Mouse (Mus musculus): ENCODE results near the gene Tecr.
A peak's percentile ranks its signal among the peaks of the same experiment; 100 is the strongest.

Tecr gene

DNA sequence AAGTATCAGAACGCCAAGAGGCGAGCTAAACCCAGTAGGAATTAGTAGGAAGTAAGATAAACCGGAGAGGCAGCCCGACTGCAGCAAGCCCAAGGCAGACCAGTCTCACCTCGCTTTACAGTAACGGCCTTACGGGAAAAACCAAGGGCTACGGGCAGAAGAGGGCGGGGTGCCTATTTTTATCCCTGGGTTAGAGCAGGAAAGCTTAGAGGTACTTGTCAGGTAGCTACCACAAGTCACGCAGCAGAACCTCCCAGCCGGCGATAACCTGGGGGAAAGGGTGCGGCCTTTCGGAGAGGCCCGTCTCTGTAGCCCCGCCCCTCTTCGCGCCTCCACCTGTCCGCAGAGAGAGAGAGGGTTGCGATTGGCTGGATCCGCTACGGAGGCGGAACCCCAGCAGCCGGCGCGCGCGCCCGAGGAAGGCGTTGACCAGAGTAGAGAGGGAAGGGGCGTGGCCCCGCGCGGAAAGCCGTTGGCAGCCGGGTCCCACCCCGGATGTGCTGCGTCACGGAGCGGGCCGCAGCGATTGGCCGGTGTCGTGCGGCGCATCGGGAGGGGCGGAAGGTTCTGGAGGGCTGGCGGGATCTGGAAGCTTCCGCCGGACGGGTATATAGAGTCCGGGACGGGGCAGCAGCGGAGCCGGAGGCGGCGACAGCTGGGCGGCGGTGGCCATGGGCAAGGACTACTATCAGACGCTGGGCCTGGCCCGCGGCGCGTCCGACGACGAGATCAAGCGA, at the start of gene Tecr, which contains the start of gene Dnajb1:
Gene Tecr (minus strand): TSS at position 311 of the 737 bp plus-strand sequence.
Gene Dnajb1 (plus strand): TSS at position 533 of the 737 bp plus-strand sequence.
- DNase-seq (ENCODE audit: low spot score), result peak; percentile 100

DNA sequence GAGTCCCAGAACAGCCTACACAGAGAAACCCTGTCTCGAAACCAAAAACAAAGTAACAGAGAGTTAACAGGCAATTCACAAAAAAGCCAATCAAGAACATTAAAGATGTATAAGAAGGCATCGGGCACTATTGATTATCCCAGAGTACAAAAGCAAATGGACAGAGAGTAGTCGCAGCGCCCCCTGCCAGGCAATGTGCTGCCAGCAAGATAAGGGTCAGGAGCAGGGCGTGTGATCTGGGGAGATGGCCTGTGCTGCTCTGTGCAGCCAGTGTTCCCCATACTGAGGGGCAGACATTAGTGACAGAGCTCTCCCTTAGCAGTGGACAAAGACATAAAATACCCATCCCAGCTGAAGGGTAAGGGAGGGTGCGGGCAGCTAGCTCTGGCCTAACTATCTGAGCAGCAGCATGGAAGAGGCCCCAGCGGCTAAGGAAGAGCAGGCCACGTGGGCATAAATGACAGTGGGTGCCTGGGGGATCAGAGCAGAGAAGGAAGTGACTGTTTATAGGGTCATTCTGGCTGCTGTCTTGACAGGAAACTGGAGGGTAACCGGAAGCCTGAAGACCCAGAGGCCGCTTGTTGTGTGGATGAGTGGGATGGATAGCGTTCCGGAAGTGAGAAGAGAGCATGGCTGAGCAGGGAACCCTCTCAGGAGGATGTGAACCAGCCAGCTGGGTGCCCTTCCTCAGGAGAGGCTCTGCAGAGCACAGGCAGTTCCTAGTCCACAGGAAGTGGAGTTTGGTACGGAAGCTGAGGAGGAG, 48.9 kb upstream of the Tecr start:
- no peak for DNase-seq (ENCODE audit: low spot score)

DNA sequence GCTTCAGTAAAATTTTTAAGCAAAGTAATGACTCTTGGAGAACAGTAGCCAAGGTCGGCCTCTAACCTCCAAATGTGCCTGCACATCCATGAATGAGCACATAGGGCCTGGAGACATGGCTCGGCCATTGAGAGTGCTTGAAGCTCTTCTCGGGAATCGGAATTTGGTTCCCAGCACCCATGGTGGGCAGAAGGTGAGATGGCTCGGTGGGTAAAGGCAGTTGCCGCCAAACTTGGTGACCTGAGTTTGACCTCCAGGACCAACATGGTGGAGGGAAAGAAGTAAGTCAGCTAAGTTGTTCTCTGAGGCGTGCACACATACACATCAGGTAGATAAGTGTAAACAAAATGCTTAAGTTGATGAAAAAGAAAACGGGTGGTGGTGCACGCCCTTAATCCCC, 48.3 kb upstream of the Tecr start:
- no peak for DNase-seq (ENCODE audit: low spot score)

DNA sequence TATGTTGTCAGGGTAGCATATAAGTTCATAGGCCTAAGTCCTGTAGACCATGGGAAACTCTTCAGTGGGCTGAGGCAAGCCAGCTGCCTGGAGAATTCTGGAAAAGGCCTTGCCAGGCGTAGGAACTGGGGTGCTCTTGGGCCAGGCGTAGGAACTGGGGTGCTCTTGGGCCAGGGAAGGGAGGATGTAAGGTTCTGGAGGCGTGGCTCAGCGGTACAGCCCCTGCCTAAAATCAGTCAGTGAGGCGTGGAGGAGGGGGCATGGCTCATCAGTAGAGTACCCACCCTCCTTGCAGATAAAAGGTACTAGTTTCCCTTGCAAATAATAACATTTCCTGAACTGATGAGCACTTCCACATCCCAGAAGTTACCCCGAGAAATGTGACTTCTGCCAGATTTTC, 47.0 kb upstream of the Tecr start:
- DNase-seq (ENCODE audit: low spot score), result no peak

DNA sequence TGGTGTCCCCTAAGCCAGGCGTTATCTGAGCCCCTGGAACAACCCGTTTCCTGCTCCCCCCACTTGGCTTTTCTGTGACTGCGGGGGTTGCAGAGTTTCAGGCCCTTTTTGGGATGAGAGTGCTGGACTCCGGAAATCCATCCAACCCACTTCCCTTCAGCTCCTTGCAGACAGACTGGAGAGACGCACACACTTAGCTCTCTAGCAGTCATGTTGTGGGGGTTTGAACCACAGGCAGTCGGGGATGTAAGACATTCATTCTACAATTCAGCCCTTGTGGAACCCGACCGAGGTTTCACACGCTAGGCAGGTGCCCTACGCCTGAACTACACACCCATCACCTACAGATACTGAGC, 45.9 kb upstream of the Tecr start:
- no peak for DNase-seq (ENCODE audit: low spot score)

DNA sequence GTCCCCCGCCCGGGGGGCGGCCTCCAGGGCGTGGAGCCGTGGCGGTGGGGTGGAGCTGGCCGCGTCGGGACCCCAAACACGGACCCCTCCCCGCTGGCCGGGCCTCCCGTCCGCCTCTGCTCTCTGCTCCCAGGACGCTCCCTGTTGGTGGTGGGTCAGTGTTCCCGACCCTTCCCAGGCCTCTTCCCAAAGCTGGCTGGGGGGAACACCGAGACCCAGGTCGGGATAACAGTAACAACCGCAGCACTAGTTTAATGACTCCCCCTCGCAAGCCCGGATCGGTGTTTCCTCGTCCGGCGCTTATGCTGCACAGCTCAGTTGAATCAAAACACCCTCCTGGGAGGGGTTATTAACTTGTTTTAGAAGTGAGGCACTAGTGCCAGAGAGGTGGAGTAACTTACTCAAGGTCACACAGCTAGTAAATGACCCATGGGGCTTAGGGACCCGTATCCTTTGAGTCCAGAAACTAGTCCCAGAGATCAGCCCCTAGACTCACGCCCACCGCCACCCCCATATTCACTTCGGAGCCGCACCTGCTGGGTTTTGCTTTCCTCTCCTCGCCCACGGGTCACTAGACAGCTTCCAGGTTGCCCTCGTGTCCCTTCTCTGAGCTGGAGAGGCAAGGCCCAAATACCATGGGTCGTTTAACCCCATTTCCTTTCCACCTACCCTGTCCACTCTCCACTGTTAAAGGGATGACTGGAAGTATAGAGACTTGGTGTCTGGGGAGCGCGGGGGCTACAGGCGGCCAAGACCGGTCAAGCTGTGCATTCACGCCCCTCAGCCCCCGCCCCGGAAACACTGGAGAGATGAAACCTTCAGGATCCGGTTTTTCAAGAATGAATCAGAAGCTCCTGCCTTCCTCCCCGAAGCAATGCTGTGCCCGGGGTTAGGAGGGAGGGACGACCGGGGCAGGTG, 45.2 kb upstream of the Tecr start:
- no peak for DNase-seq (ENCODE audit: low spot score)

DNA sequence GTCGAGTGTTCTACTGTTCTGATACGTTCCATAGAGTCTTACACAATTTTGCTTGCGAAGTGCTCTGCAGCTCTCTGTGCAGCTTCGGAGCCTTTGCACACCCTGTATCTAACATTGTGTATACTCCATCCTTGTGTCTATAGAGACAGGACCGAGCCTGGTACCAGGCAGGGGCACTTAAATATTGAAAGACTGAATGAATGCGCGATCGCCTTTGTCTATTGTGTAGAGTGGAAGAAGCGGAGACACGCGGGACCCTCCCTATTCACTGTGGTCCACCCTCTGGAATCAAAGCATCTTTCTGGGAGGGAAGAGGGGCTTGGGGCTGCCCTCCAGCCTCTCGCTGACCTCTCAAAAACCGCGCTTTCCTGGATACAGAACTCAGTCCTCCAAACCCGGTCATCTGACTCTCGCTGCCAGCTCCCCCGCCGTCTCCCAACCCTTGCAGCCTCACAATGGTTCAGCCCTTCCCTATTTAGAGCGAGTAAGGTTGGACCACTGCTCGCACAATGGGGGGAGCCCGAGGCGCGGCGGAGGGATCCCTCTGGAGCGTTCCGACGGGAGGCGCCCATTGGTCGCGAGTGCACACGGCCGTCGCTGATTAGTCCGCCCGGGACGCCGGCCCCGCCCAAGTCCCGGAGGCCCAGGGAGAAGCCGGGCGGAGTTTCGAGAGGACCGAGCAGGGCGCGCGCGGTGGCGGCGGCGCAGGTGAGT, 44.4 kb upstream of the Tecr start, which contains the start of gene Gipc1:
Gene Gipc1 (plus strand): TSS at position 648 of the 714 bp plus-strand sequence.
- DNase-seq (ENCODE audit: low spot score), result peak; percentile 94

DNA sequence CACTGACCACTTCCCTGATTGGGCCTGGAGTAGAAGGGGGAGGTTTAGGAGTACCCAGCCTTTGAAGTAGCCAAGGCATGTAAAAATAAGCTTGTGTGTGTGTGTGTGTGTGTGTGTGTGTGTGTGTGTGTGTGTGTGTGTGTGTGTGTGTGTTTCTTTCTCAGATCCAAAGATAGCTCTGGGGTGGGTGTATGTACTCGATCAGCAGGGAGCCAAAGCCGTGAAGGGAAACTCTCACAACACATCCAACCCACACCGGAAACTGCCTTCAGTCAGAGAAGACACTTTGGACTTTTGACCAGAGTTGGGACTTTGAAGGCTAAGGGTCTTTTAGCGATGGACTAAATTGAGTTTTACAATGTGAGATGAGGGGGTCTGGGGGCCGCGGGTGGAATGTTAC, 41.9 kb upstream of the Tecr start:
- no peak for DNase-seq (ENCODE audit: low spot score)

DNA sequence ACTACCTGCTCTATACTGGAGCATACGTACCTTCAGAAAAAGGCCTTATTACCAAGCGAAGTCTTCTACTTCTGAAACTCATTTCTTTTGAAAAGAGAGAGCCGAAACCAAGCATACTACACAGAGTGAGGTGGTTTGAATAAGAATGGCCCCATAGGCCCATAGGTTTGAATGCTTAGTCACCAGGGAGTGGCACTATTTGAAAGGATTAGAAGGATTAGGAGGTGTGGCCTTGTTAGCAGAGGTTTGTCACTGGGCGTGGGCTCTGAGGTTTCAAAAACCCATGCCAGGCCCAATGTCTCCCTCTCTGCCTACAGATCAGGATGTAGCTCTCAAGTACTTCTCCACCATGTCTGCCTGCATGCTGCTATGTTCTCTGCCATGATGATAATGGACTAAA, 40.3 kb upstream of the Tecr start:
- no peak for DNase-seq (ENCODE audit: low spot score)

DNA sequence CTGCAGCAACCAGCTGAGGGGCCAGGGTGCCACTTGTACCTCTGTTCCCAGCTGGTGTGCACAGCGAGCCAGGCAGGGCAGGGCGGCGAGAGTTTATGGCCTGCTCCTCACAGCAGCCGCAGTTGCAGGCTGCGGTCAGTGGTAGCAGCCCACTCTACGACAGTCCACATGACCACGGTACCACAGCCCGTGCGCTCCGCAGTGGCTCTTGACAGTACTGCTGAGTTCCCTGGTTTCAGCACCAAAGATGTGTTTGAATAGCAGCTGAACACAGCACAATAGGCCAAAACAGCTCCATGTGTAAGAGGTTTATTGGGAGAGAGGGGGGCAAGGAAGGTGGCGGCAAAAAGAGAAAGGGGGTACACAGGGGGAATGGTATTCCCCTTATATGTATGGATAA, 39.7 kb upstream of the Tecr start:
- DNase-seq (ENCODE audit: low spot score), result no peak

DNA sequence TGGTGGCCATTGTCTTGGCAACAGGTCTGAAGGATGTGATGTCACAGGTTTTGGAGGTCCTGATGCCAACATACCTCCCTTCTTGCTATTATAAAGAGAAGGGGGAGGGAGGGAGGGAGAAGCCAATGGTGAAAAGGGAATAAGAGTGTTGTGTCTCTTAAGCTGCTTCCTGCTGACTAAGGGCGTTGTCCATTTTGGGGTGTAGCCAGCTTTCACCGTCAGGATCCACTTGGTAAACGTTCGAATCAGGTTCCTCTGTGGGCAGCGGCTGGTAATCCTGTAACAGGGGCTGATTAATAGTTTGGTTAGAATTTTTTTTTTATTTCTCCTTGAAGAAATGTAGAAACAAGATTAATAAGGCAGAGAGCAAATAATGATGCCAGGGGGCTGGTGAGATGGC, 31.9 kb upstream of the Tecr start:
- no peak for DNase-seq (ENCODE audit: low spot score)

DNA sequence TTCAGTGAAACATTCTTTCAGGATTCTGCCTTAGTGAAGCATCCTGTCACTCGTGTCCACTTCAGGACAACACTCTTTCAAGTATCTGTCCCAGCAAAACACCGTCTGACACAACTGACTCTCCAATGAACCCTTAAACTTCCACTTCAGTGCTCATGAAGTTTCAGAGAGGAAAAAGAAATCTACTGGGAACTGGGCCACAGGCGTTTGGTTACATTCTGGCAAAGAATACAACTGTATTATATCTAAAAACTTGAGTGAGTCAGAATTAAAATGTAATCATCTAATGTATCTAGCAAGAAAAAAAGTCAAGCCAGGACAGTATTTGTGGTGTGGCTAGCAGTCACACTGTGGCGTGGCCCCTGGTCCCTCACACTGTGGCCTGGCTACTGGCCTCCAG, 31.1 kb upstream of the Tecr start:
- no peak for DNase-seq (ENCODE audit: low spot score)

DNA sequence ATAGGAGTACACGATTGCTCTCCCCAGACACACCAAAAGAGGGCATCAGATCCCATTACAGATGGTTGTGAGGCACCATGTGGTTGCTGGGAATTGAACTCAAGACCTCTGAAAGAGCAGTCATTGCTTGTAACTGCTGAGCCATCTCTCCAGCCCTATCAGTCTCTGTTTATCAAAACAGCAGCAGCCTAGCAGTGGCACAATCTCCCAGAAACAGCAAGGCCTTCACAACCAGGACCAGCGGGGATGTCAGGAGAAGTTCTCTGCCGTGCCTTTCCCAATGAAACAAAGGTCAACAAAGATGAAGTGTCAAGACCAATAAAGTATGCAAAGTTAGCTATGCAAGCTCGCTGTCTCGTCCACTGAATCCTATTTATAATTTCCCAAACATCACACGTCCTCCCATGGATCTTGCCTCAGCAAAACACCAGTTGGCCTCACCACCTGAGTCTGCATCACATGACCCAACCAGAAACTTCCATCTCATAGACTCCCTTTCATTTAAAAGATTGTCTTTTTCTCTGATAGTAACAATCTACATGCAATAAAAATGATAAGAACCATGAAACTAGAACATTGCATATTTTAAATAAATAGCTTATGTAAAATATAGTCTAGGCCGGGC, 24.4 kb upstream of the Tecr start:
- DNase-seq (ENCODE audit: low spot score), result no peak

DNA sequence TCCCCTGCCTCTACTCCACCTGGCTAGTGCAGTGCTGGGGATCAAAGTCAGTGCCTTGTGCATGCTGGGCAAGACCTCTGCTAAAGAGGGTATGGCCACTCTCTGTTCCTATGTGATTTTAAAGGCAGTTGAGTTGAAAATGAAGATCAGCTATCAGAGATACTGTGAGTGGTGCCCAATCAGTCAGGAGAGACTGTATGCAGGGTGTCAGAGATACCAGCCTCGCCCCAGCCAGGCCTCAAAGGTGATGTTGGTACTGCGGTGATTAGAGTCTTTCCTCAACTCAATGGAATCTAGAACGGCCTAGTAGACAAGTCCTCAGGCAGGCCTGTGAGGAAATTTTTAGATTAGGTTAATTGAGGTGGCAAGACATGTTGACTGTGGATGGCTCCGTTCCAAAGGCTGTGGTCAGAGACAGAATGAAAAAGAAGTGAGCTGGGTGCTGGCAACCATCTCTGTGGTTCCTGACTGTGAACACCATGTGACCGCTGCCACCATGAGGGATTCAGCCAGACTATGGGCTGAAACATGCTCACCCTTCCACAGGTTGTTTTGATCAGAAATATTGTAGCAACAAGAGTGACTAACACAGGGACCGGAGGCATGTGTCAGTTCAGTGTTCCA, 18.0 kb upstream of the Tecr start:
- DNase-seq (ENCODE audit: low spot score), result no peak

DNA sequence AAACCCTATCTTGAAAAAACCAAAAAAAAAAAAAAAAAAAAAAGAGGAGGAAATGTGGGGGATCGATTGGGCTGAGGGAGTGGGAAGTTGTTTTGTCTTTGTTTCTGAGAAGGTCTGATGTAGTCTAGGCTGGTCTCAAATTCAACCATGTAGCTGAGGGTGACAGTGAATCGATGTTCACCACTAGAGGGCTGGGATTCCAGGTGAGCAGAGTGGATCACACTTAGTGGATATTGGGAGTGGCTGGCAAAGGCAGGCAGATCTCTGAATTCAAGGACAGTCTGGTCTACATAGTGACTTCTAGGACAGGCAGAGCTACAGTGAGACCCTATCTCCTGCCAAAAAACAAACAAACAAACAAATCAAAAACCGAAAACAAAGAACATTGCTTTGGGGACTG, 17.0 kb upstream of the Tecr start:
- no peak for DNase-seq (ENCODE audit: low spot score)

DNA sequence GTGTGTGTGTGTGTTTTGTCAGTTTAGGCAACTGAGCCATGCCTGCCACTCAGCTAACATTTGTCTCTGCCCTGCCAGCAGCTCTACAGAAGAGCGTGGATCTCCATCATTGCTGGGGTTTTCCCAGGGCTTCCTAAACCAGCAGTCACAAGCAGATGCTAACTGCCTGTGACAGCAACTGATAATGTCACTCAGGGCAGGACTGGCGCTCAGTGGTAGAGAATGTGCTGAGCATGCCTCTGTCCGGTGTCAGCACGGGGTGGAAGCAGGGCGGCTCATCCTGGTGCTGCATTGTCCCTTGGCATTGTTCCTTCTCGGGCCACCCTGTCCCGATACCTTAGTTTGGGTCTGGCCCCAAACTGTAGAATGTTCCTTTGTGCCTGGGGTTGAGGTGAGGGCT, 15.8 kb upstream of the Tecr start:
- no peak for DNase-seq (ENCODE audit: low spot score)

DNA sequence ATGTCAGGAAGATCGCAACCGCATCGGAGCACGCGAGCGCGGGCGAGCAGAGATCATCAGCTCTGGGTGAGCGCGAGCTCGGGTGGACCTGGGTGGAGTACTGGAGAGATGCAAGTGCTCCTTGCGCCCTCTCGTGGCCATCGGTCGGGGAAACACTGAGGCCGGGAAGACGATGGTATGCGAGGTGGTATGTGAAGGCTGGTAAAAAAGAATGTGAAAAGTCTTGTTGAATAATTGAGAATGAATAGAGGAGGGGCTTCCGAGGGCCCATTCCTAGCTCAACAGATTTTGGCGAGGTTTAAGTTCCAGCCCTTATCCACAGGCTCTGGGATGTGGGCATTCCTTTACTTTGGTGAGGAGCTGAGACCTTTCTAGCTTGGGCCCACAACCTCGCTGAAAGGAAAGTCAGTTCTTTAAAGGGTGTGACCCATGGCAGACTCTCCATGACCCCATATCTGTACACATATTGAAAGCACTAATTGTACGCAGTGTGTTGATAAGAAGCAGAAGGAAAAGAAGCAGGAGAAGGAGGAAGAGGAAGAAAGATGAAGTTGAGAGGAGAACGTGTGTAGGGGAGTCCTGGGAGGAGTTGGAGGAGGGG, 14.7 kb upstream of the Tecr start:
- peak; percentile 82 for DNase-seq (ENCODE audit: low spot score)

DNA sequence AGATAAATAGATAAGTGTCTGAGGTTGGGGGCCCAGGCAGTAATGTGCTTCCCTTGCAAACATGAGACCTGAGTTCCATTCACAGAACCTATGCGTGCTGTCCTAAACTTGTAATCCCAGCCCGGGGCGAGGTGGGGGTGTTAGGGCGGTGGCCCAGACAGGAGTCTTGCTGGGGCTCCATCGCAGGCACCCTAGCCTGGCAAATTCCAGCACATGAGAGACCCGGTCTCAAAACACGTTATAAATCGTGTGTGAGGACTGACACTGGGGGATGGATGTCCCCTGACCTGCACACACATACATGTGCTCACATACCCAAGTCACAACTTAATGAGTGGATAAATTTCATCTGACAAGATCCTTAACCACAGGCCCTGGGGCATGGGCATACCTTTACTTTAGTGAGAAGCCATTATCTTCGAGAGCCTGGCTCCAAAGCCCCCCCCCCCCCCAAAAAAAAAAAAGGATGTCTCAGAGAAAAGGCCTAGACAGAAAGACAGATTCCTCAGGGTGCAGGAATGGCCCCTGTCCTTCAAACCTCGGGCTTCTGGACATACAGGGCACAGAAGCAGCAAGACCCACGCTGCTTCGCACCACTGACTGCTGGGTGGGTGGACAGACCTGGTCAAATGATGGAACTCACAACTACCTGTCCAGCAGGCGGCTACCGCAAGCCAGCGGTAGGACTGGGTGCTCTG, 14.1 kb upstream of the Tecr start:
- no peak for DNase-seq (ENCODE audit: low spot score)

DNA sequence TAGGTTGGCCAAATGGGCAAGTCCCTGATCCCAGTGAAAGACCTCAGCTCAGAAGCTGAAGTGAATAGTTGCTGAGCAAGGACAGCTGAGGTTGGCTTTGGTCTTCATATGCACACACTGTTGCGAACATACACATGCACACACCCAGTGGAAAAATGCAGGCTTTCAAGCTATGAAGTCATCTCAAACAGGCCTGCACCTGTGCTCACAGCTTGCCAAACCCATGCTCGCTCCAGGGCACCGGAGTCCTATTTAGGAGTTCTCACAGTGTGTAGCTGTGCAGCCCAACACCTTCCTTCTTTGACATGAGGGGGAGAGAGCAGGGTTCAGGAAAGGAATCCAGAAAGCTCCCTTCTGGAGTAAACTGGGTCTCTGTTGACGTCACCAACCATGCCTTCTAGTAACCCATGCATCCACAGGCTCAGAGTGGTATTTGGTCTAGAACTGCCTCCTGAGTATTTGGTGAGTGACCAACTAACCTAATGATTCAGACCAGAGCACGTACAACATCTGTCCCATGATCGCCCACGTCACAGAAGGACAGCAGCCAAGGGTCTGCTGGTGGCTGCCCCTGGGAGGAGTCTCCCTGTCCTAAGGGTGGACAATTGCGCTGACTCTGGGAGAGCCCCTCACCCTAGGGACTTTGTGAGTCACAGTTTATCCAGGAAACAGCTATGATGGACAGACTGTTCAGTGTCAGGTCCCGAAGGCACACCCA, 12.0 kb upstream of the Tecr start:
- DNase-seq (ENCODE audit: low spot score), result no peak

All from left cerebral cortex, adult 11 months (tissue).